Mouse (Mus musculus): Measurements from ENCODE around the gene Ly6f.
A peak's percentile ranks its signal among the peaks of the same experiment; 100 is the strongest.

The Ly6f gene

GRCm38 (mm10) chr15:75268121-75268520 lies at the start of gene Ly6f:
Gene Ly6f (plus strand): TSS chr15:75268421.
- DNase-seq (ENCODE audit: low read depth, low spot score) = no peak

GRCm38 (mm10) chr15:75221942-75222341 lies 46.3 kb upstream of the Ly6f start:
- no peak for DNase-seq (ENCODE audit: low read depth, low spot score)

GRCm38 (mm10) chr15:75237736-75238288 lies 30.4 kb upstream of the Ly6f start:
- DNase-seq (ENCODE audit: low read depth, low spot score) = no peak

DNA sequence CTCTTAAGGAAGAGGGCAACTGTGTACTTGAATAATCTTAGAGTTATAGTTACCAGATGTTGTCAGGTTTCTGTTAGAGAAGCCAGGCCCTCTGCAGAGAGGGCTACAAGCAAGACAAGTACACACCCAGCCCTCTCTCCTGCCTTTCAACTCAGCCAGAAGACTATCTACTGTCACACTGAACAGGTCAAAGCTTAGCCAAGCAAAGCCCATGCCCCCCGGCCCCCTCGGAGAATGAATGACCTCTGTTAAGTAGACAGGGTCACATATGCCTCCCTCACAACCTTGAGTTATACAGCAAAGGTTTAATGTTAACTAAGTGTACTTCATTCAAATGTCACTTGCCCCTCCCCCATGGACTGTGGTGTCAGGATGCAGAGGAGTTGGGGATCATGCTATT lies 27.7 kb upstream of the Ly6f start:
- no peak for DNase-seq (ENCODE audit: low read depth, low spot score)

GRCm38 (mm10) chr15:75242756-75243640 lies 25.2 kb upstream of the Ly6f start:
- DNase-seq (ENCODE audit: low read depth, low spot score) = no peak

DNA sequence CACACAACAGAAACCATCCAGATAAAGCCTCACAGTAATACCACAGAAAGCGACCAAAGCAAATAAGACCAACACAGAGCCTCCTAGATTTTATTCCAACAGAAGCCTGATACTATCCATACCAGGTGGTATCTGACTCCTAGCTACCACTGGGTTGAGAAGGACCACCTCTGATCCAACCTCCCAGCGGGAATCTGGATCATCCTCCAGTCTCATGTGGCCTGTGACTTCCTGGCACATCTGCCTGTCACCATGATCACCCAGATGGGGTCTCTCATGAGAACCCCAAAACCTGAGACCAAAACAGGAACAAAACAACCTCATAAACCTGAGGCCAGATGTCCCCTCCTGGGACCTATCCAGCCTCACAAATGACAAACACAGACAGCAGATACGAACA lies 13.6 kb upstream of the Ly6f start:
- no peak for DNase-seq (ENCODE audit: low read depth, low spot score)

DNA sequence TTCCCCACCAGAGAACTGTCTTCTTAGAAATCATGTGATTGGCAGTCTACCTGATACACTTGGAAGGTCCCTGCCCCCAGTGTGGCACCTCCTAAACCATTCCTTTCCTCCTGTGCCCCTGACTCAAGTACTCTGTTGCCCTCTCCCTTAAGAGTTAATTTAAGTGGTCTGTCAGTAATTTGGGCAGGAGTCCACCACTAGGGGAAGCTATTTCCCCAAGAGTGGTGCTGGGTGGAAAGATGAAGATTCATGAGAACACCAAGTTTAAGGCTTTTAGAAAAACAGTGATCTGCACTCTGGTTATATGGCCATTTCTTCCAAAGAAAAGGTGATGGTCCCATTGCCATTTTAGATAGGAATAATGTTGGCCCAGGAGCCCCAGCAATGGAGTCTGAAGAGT lies 2.4 kb upstream of the Ly6f start:
- DNase-seq (ENCODE audit: low read depth, low spot score) = no peak

- DNase-seq (ENCODE audit: low read depth, low spot score) = no peak
These were observed 1.6 kb upstream of the Ly6f start for GRCm38 (mm10) chr15:75266626-75267025.

- no peak for DNase-seq (ENCODE audit: low read depth, low spot score)
These were observed 952 bp downstream of the Ly6f start for GRCm38 (mm10) chr15:75268916-75269829.

- peak; percentile 21 for DNase-seq (ENCODE audit: low read depth, low spot score)
These were observed 1.9 kb downstream of the Ly6f start for GRCm38 (mm10) chr15:75270169-75270568.

DNA sequence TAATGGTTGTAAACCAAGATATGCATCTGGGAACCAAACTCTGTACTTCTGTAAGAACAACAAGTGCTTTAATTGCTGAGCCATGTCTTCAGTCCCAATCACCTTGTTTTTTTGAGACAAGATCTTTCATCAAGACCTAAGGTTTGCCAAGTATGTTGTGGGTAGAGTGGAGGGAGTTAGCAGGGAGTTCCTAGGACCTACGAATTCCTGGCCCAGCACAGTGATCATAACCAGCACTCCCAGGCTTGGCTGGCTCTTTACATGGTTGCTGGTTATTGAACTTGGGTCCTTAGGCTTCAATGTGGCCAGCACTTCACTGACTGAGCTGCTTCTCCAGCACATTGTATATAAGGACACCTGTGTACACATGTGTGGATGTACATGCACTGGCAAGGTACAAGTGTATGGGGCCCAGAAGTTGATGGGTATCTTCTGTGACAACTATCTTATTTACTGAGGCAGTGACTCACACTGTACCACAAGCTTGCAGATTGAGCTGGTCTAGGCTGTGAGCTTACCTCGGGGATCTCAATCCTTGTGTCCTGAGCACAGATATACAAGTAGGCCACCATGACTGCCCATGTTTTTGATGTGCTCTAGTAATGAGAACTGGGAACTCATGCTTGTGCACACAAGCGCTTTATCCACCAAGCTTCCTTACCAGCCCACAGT lies 2.6 kb downstream of the Ly6f start:
- no peak for DNase-seq (ENCODE audit: low read depth, low spot score)

- no peak for DNase-seq (ENCODE audit: low read depth, low spot score)
These were observed 3.2 kb downstream of the Ly6f start for GRCm38 (mm10) chr15:75271426-75271825.

- DNase-seq (ENCODE audit: low read depth, low spot score) = no peak
These were observed 3.7 kb downstream of the Ly6f start for GRCm38 (mm10) chr15:75271891-75272290.

DNA sequence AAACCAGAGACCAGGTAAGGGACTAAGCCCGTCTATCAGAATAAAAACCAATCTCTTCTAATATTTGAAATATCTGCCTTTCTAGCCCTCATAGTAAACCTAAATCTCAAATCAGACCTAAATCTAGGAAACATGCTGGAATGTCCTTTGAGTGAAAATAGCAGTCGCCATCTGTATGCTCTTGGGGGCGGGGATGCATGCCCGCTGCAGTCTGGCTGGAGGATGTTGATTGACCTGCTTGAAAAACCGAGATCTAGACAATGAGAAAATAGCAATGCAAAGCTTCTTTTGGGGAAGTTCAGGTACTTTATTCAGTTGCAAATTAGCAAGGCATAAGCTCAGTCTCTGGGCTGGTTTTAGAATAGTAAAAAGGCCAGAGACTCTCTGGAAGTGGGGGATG lies 13.8 kb downstream of the Ly6f start:
- peak; percentile 77 for DNase-seq (ENCODE audit: low read depth, low spot score)

DNA sequence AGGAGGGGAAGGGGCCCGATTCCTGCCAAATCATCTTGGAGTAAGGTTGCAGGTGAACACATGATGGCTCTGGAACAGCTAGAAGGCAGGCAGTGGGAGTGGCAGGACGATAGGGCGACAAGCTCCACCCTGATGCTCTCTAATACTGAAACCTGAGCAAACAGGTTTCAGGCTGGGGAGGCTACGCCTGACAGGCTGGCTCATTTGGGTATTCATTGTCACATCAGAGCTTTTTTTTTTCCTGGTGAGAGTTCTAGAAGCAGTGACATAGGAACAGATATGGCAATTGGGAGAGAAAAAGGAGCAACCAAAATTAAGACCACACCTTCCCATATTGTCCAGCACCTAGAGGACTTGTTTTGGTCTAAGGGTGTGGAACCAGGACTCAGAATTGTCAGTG lies 18.3 kb downstream of the Ly6f start:
- peak; percentile 21 for DNase-seq (ENCODE audit: low read depth, low spot score)

DNA sequence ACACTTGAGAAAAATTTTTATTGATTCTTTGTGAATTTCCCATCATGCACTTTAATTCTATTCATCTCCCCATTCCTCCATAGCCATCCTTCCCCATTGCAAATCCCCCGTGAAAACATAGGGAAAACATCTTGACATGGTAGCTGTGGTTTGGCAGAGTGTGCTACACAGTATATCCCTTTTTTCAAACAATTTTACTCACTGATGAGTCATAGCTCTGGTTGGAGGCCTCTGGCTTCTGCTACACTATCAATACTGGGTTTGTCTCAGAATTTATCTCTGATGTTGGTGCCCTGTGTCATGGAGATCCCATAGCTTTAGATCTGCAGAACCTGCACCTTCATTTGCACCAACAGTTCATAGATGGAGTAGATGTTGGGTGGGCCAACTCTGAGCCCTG lies 24.2 kb downstream of the Ly6f start:
- no peak for DNase-seq (ENCODE audit: low read depth, low spot score)

GRCm38 (mm10) chr15:75293873-75294385 lies 25.7 kb downstream of the Ly6f start:
- no peak for DNase-seq (ENCODE audit: low read depth, low spot score)

DNA sequence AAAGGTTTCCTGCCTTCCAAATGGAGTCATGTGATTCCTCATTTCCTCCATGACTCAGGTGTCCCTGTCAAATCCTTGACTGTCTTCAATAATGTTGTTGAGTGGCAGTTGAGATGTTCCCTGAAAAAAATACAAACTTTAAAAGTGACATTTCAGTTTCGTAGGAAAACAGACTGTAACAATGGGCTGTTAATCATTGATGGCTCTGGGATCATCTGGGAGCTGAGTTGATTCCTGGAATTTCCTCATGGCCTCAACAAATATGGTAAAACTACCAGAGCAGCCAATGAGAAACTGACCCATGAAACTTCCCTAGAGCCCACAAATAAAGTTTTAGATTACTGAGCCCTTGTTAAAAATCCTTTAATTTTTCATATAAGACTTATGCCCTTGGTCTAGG lies 37.9 kb downstream of the Ly6f start:
- no peak for DNase-seq (ENCODE audit: low read depth, low spot score)

DNA sequence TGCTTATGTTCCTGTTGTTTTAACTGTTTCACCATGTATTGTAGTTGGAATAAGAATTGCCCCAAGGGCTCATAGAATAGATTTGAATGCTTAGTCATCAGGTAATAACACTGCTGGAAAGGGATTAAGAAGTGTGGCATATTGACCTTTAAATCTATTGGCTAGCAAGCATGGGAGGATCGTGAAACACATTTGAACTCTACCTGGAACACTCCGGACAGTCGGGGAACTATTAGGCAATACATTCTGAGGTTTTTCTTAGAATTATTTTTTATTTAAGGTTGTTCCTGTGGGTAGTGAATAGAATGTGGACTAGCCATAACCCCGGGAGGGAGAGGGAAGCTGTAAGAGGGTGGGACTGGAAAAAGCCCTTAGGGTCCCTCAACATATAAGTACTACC lies 41.0 kb downstream of the Ly6f start:
- DNase-seq (ENCODE audit: low read depth, low spot score) = no peak

- DNase-seq (ENCODE audit: low read depth, low spot score) = no peak
These were observed 41.7 kb downstream of the Ly6f start for GRCm38 (mm10) chr15:75309946-75310345.

- DNase-seq (ENCODE audit: low read depth, low spot score) = no peak
These were observed 46.2 kb downstream of the Ly6f start for GRCm38 (mm10) chr15:75314421-75314820.

Measured in R1 (cell line).